Mouse (Mus musculus) embryonic facial prominence, embryonic 15.5 days (tissue): ENCODE measurements around the gene Megf9. TPM values are rescaled to one million over a fixed set of nuclear protein-coding genes. Genes with fewer than 3 reads are reported as not detected.

Experiments used
- ATAC-seq: fragments of 200-750 bp; cut with Nextera tagmentation; 2 replicates; pipeline ENCODE4 v1.8.0; 2017; ENCODE audit warnings: low read depth, moderate TSS enrichment; ENCODE audit not compliant: insufficient number of reproducible peaks, low FRiP score, low TSS enrichment
- H3K27ac ChIP-seq: fragments of 300-500 bp; sonication (generic); replicated peaks from 2 replicates; pipeline ENCODE4 v1.5.1; 2015; ENCODE audit warnings: mild to moderate bottlenecking, inconsistent platforms
- H3K27me3 ChIP-seq: fragments of 300-500 bp; sonication (generic); 2 replicates; pipeline ENCODE4 v1.6.1; 2015; ENCODE audit warnings: inconsistent platforms
- H3K36me3 ChIP-seq: fragments of 300-500 bp; sonication (generic); 2 replicates; pipeline ENCODE4 v1.6.1; 2015; ENCODE audit warnings: mild to moderate bottlenecking, inconsistent platforms
- H3K4me1 ChIP-seq: fragments of 300-500 bp; sonication (generic); 2 replicates; pipeline ENCODE4 v1.6.1; 2015; ENCODE audit warnings: inconsistent platforms
- H3K4me2 ChIP-seq: fragments of 300-500 bp; sonication (generic); replicated peaks from 2 replicates; pipeline ENCODE4 v1.6.1; 2015; ENCODE audit warnings: mild to moderate bottlenecking, inconsistent platforms
- H3K4me3 ChIP-seq: fragments of 300-500 bp; sonication (generic); replicated peaks from 2 replicates; pipeline ENCODE4 v1.5.1; 2015; ENCODE audit warnings: mild to moderate bottlenecking, inconsistent platforms
- H3K9ac ChIP-seq: fragments of 300-500 bp; sonication (generic); 2 replicates; pipeline ENCODE4 v1.6.1; 2015; ENCODE audit warnings: inconsistent platforms
- H3K9me3 ChIP-seq: fragments of 300-500 bp; sonication (generic); replicated peaks from 2 replicates; pipeline ENCODE4 v1.6.1; 2016; ENCODE audit warnings: inconsistent platforms
- WGBS: fragments of 180-500 bp; shearing (Covaris S2); methylation state at CpG from one replicate; pipeline ENCODE4 v1.1.7; 2015; 5-methylcytosine and 5-hydroxymethylcytosine counted together
- polyA plus RNA-seq: library from polyadenylated mRNA; unstranded; fragments of >200 nt; fragmentation: Nextera tagmentation; extraction: Ambion mirVana; gene quantifications from 2 replicates; pipeline ENCODE4 v1.2.1, GENCODE M21; 2015

Megf9 gene
- polyA plus RNA-seq, 1 experiment from 2014 or later, result 14.0 TPM

DNA sequence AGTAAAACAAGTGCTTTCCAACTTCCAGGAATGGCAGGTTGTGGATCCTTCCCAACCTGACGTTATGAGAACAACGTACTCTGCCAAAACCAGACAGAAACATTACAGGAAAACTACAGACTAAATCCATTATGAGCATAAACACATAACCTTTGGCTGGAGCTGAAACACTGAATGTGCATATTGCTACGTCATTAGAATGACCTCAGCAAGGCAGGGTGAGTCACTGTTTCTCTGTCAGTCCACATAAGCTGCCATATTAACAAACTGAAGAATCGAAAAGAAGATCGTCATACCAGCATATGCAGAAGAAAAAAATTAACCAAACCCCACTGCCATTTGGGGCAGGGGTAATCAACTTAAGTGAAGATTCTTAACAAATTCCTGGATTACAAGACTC lies 148.6 kb downstream of the Megf9 start:
- no peaks in the 10 kb centered on the region for H3K36me3 ChIP-seq
- WGBS, result 80% methylated on average over 5 of the region's 5 CpGs
- no peak overlapping the region for H3K4me3 ChIP-seq
- peaks cover 3% of the 10 kb centered on the region; the same call in 1 of the 2 replicates for H3K4me1 ChIP-seq
- no peak for ATAC-seq
- no peak overlapping the region for H3K9ac ChIP-seq
- H3K27ac ChIP-seq, result no peak overlapping the region
- no peak overlapping the region for H3K4me2 ChIP-seq
- H3K27me3 ChIP-seq, result no peaks in the 10 kb centered on the region
- no peaks in the 10 kb centered on the region for H3K9me3 ChIP-seq

DNA sequence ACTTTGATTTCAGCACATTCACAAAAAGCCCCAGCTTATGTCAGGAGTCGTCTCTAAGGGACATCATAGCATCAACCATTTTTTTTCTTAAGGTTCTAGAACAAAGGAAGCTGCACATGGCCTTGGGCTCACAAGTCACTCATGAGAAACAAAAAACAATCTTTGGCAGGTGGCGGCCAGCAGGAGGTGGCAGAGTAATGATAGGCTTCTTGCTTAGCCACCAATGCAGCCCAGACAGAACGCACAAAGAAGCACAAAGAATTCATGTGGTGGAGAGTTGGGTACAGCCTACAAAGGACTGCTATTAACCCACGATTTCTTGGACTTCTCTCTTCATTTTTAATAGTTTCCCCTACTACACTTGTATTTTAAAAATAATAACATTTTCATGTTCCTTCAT lies 157.4 kb downstream of the Megf9 start:
- 59% methylated on average over 4 of the region's 4 CpGs for WGBS
- no peaks in the 10 kb centered on the region for H3K4me1 ChIP-seq
- no peak overlapping the region for H3K4me2 ChIP-seq
- H3K36me3 ChIP-seq, result peaks cover 9% of the 10 kb centered on the region; the same call in 1 of the 2 replicates
- H3K9ac ChIP-seq, result no peak overlapping the region
- no peak for ATAC-seq
- no peak overlapping the region for H3K27ac ChIP-seq
- no peak overlapping the region for H3K4me3 ChIP-seq
- H3K27me3 ChIP-seq, result no peaks in the 10 kb centered on the region
- H3K9me3 ChIP-seq, result no peaks in the 10 kb centered on the region

Other genes with a start within 250 kb of the Megf9 start
- 16.3 and 16.9 TPM in 2 replicates for gene Cdk5rap2, start 124.6 kb downstream of the Megf9 start, polyA plus RNA-seq